Mouse (Mus musculus) heart, adult 2 months (tissue): ENCODE data around the gene Ppp1r16b.

Experiments
- CTCF ChIP-seq: fragments of 200-600 bp; IDR thresholded peaks from 2 replicates; pipeline ENCODE4 v1.8.1; 2022; ENCODE audit warnings: antibody characterized with exemption, mild to moderate bottlenecking, moderate library complexity
- POLR2A ChIP-seq: fragments of 200-500 bp; IDR thresholded peaks from 2 replicates; pipeline ENCODE4 v1.6.1; 2011; ENCODE audit warnings: mild to moderate bottlenecking, low read depth, low read length, control low read depth; ENCODE audit not compliant: insufficient read depth

- no peak for TF ChIP-seq POLR2A
- peak; percentile 98 for TF ChIP-seq CTCF
Observed at GRCm38 (mm10) chr2:158652985-158653384, 12.2 kb upstream of the Ppp1r16b start.
